Mouse (Mus musculus) liver, embryonic 12.5 days (tissue): ENCODE results near the gene Eif4g3. TPM values are rescaled to one million over a fixed set of nuclear protein-coding genes. Genes with fewer than 3 reads are reported as not detected.
A peak's percentile ranks its signal among the peaks of the same experiment; 100 is the strongest.
"Not testable (repeated sequence)": the region's sequence is repeated elsewhere in the genome, so short reads cannot be mapped to it uniquely, and the experiment has no call there.

Source experiments
- ATAC-seq: fragments of 200-750 bp; cut with Nextera tagmentation; 2 replicates; pipeline ENCODE4 v1.8.0; 2017; ENCODE audit warnings: moderate number of reproducible peaks, mild to moderate bottlenecking, moderate library complexity
- H3K27ac ChIP-seq: fragments of 300-500 bp; sonication (generic); 2 replicates; pipeline ENCODE4 v1.5.1; 2016; ENCODE audit warnings: mild to moderate bottlenecking
- H3K27me3 ChIP-seq: fragments of 300-500 bp; sonication (generic); replicated peaks from 2 replicates; pipeline ENCODE4 v1.6.1; 2016; ENCODE audit warnings: mild to moderate bottlenecking, moderate library complexity
- H3K36me3 ChIP-seq: fragments of 300-500 bp; sonication (generic); 2 replicates; pipeline ENCODE4 v1.6.1; 2016; ENCODE audit warnings: mild to moderate bottlenecking, moderate library complexity
- H3K4me1 ChIP-seq: fragments of 300-500 bp; sonication (generic); 2 replicates; pipeline ENCODE4 v1.6.1; 2016
- H3K4me2 ChIP-seq: fragments of 300-500 bp; sonication (generic); 2 replicates; pipeline ENCODE4 v1.6.1; 2016; ENCODE audit warnings: mild to moderate bottlenecking, moderate library complexity
- H3K4me3 ChIP-seq: fragments of 300-500 bp; sonication (generic); 2 replicates; pipeline ENCODE4 v1.5.1; 2016; ENCODE audit warnings: mild to moderate bottlenecking, moderate library complexity
- H3K9ac ChIP-seq: fragments of 300-500 bp; sonication (generic); 2 replicates; pipeline ENCODE4 v1.6.1; 2016; ENCODE audit warnings: mild to moderate bottlenecking, moderate library complexity
- H3K9me3 ChIP-seq: fragments of 300-500 bp; sonication (generic); replicated peaks from 2 replicates; pipeline ENCODE4 v1.6.1; 2016; ENCODE audit warnings: mild to moderate bottlenecking, moderate library complexity
- WGBS: fragments of 180-500 bp; shearing (Covaris S2); methylation state at CpG from one replicate; pipeline ENCODE4 v1.1.7; 2016; ENCODE audit not compliant: insufficient replicate concordance; 5-methylcytosine and 5-hydroxymethylcytosine counted together
- polyA plus RNA-seq: library from polyadenylated mRNA; unstranded; fragments of >200 nt; fragmentation: Nextera tagmentation; extraction: Ambion mirVana; gene quantifications from 2 replicates; pipeline ENCODE4 v1.2.1, GENCODE M21; 2016

Eif4g3 gene
- polyA plus RNA-seq, 1 experiment from 2014 or later: 15.2 TPM

DNA sequence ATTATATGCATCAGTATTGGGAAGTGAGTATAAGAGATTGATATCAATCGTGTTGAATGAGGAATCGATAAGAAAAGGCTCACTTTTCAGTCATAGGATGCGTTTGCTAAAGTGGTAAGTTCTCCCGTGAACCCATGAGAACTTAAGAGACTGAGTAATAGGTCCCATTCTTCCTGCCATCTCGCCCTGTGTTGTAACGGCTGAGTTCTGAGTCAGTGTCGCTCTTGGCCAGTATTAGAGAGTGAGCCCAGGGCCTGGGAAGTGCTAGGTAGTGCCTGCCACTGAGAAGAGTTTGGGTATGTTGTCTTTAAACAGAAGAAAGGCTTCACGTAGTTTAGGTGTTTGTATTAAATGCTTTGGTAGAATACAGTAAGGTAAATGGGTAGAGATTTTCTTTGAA lies 53.5 kb downstream of the Eif4g3 start:
- peaks cover 9% of the 10 kb centered on the region; the same call in 1 of the 2 replicates for H3K4me1 ChIP-seq
- H3K4me2 ChIP-seq: no peak overlapping the region
- no peak for ATAC-seq
- peaks cover 9% of the 10 kb centered on the region; the same call in 1 of the 2 replicates for H3K9me3 ChIP-seq
- no peak overlapping the region for H3K27ac ChIP-seq
- WGBS: 85% methylated on average over 8 of the region's 8 CpGs
- no peak overlapping the region for H3K9ac ChIP-seq
- no peak overlapping the region for H3K4me3 ChIP-seq
- peaks cover 66% of the 10 kb centered on the region for H3K36me3 ChIP-seq
- no peaks in the 10 kb centered on the region for H3K27me3 ChIP-seq

- Histone ChIP-seq H3K4me1 (peaks cover 9% of the 10 kb centered on the region; the same call in 1 of the 2 replicates), H3K9ac (no peak overlapping the region), H3K27ac (no peak overlapping the region), H3K27me3 (no peaks in the 10 kb centered on the region), H3K4me3 (no peak overlapping the region), H3K4me2 (no peak overlapping the region), H3K9me3 (peaks cover 9% of the 10 kb centered on the region; the same call in 1 of the 2 replicates), H3K36me3 (peaks cover 76% of the 10 kb centered on the region)
- ATAC-seq: no peak
- 73% methylated on average over 6 of the region's 6 CpGs for WGBS
Observed at GRCm38 (mm10) chr4:138049547-138049946, 56.7 kb downstream of the Eif4g3 start.

- Histone ChIP-seq H3K4me2 (no peak overlapping the region), H3K36me3 (peaks cover 70% of the 10 kb centered on the region), H3K4me3 (no peak overlapping the region), H3K9me3 (no peaks in the 10 kb centered on the region), H3K9ac (no peak overlapping the region), H3K27me3 (no peaks in the 10 kb centered on the region), H3K4me1 (peaks cover 9% of the 10 kb centered on the region; the same call in 1 of the 2 replicates), H3K27ac (no peak overlapping the region)
- WGBS: 88% methylated on average over 9 of the region's 9 CpGs
- no peak for ATAC-seq
Observed at GRCm38 (mm10) chr4:138051488-138051887, 58.7 kb downstream of the Eif4g3 start.

GRCm38 (mm10) chr4:138056658-138057057 lies 63.8 kb downstream of the Eif4g3 start:
- Histone ChIP-seq H3K36me3 (peaks cover 66% of the 10 kb centered on the region), H3K27ac (no peak overlapping the region), H3K4me2 (no peak overlapping the region), H3K9ac (no peak overlapping the region), H3K9me3 (no peaks in the 10 kb centered on the region), H3K4me3 (no peak overlapping the region), H3K4me1 (no peaks in the 10 kb centered on the region), H3K27me3 (no peaks in the 10 kb centered on the region)
- no peak for ATAC-seq
- WGBS: 72% methylated on average over 5 of the region's 5 CpGs

- not testable (repeated sequence) for H3K27ac ChIP-seq, H3K4me2 ChIP-seq, H3K27me3 ChIP-seq, H3K9ac ChIP-seq, H3K9me3 ChIP-seq, H3K4me3 ChIP-seq, H3K4me1 ChIP-seq, ATAC-seq
- peaks cover 66% of the 10 kb centered on the region for H3K36me3 ChIP-seq
- WGBS: 92% methylated on average over 22 of the region's 22 CpGs
Observed at GRCm38 (mm10) chr4:138057196-138057754, 64.5 kb downstream of the Eif4g3 start.

DNA sequence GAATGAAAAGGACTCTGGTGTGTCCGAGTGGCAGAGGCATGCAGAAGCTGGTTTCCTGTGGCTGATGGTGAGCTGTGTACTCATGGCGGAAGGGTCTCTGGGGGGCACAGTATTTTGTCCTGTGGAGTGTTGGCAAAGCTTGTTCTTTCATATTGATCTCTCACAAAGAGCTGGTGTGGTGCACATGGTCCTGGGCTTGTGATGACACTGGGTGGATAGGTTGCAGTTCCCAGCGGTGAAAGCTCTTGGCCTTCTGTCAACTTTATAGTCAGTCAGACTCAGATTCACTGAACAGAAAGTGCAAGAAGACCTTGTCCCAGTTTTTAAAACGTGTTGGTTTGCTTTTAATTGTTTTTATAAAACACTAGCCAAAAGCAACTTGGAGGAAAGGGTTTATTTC lies 68.3 kb downstream of the Eif4g3 start:
- H3K36me3 ChIP-seq: peaks cover 52% of the 10 kb centered on the region
- H3K27ac ChIP-seq: no peak overlapping the region

DNA sequence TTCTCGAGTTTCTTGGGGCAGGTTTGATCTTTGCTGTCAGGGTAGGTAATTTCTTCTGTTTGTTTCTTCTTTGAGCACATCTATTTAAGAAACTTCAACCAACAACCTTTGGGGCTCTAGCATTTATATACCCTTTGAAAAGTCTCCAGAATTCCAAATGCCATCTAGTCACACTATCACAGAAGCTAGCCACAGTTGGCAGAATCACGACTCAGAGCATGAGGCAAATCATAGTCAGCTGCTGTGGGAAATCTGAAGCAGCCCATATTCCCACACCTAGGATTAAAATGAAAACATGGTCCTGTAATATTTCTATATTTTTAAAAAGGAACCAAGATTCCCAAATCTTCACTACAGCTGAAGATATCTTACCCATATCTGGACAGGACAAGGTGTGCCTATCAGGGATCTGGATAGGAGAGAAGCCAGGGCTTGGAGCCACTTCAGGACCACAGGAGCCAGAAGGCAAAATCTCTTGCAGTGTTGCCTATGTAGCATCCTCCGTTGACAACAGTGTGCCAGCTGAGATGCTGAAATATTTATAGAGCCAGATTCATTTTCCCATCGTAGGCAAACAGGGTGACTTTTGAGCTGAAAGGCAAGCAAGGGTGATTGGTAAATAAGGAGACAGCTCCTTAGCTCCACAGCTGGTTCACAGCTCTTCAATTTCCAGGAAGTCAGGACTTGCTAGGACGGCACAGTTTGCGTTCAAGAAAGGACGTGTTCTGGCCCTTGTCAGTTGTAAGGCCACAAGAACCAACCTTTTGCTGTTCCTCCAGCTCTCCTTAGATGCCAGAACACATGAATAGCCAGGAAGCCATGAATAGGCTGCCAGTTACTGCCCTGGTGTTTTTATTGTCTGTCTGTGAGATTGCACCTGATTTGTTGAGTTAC lies 70.8 kb downstream of the Eif4g3 start:
- Histone ChIP-seq H3K4me3 (no peak overlapping the region), H3K9ac (no peak overlapping the region), H3K27ac (no peak overlapping the region), H3K27me3 (no peaks in the 10 kb centered on the region), H3K4me1 (peaks cover 24% of the 10 kb centered on the region), H3K9me3 (no peaks in the 10 kb centered on the region), H3K4me2 (no peak overlapping the region), H3K36me3 (peaks cover 52% of the 10 kb centered on the region)
- 79% methylated on average over 7 of the region's 7 CpGs for WGBS
- no peak for ATAC-seq

More for the DNA sequence above, 68.3 kb downstream of the Eif4g3 start:
- no peaks in the 10 kb centered on the region for H3K27me3 ChIP-seq
- peaks cover 16% of the 10 kb centered on the region for H3K4me1 ChIP-seq
- 78% methylated on average over 4 of the region's 4 CpGs for WGBS
- no peak overlapping the region for H3K4me2 ChIP-seq
- no peak overlapping the region for H3K9ac ChIP-seq
- H3K9me3 ChIP-seq: no peaks in the 10 kb centered on the region
- H3K4me3 ChIP-seq: no peak overlapping the region
- ATAC-seq: no peak

DNA sequence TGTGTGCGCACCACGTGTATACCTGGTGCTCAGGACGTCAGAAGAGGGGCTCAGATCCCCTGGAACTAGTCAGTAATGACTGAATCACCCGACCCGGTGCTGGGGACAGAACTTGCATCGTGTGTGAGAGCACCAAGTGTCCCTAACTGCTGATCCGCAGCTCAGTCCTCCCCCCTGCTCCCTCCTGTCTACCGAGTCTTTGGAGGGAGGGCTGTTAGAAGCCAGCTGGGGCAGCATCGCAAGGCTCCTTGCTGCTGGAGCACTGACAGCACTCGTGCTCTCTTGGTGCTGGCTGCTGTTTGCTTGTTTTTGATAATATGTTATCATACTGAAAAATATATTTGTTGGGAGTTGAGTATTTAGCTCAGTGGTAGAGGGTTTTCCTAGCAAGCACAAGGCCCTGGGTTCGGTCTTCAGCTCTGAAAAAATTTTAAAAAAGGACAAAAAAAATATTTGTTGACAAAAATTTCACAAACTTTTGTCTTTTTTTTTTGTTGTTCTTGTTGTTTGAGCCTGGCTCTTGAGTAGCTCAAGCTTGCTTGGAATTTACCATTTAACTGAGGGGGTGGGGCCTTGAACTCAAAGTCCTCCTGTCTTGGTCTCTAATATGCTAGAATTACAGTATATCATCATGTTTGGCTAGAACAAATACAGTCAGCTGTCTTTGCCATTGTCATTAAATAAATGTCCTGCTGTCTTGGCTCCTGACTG lies 72.2 kb downstream of the Eif4g3 start:
- H3K9ac ChIP-seq: no peak overlapping the region
- peaks cover 61% of the 10 kb centered on the region for H3K36me3 ChIP-seq
- no peak overlapping the region for H3K4me3 ChIP-seq
- peak; percentile 71; the same call in 1 of the 2 replicates for ATAC-seq
- H3K27me3 ChIP-seq: no peaks in the 10 kb centered on the region
- no peaks in the 10 kb centered on the region for H3K9me3 ChIP-seq
- peak overlapping the region; percentile 64 for H3K27ac ChIP-seq
- H3K4me2 ChIP-seq: no peak overlapping the region
- H3K4me1 ChIP-seq: peaks cover 24% of the 10 kb centered on the region
- WGBS: 72% methylated on average over 11 of the region's 11 CpGs

DNA sequence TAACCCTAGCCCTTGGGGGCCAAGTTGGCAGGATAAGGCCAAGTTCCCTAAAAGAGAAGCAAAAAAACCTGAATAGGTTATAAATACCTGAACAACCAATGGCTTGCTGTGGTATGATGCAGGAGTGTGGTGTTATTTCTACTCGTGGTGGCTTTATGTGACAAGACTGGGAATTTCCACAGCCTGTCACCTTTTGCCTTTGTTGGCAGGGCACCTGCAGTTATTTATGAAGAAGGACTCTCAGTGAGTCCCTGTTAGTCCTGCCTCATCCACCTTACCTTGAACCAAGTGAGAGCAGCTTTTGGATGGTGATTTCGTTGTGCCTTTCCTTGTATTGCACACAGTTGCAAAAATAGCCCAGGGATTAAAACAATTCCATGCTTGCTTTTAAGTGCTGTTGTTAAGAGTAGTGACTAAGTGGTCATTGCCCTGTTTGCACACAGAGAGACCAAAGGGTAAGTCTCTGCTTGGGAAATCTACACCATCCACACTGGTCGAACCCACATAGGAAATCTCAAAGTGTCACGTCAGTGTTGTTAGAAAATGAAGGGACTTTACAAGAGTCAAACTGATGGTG lies 72.9 kb downstream of the Eif4g3 start:
- H3K36me3 ChIP-seq: peaks cover 67% of the 10 kb centered on the region
- no peaks in the 10 kb centered on the region for H3K27me3 ChIP-seq
- H3K9ac ChIP-seq: no peak overlapping the region
- peaks cover 24% of the 10 kb centered on the region for H3K4me1 ChIP-seq
- WGBS: 71% methylated on average over 4 of the region's 4 CpGs
- ATAC-seq: no peak
- H3K27ac ChIP-seq: 0 out of 2 replicates have a peak overlapping the region, but pooled peaks have one; percentile 28
- H3K4me2 ChIP-seq: no peak overlapping the region
- H3K9me3 ChIP-seq: no peaks in the 10 kb centered on the region
- H3K4me3 ChIP-seq: no peak overlapping the region

GRCm38 (mm10) chr4:138066421-138066820 lies 73.6 kb downstream of the Eif4g3 start:
- H3K4me2 ChIP-seq: no peak overlapping the region
- WGBS: 85% methylated on average over 7 of the region's 7 CpGs
- no peak overlapping the region for H3K9ac ChIP-seq
- H3K36me3 ChIP-seq: peaks cover 67% of the 10 kb centered on the region
- H3K9me3 ChIP-seq: no peaks in the 10 kb centered on the region
- peaks cover 24% of the 10 kb centered on the region for H3K4me1 ChIP-seq
- no peak overlapping the region for H3K4me3 ChIP-seq
- ATAC-seq: no peak
- no peak overlapping the region for H3K27ac ChIP-seq
- H3K27me3 ChIP-seq: no peaks in the 10 kb centered on the region

DNA sequence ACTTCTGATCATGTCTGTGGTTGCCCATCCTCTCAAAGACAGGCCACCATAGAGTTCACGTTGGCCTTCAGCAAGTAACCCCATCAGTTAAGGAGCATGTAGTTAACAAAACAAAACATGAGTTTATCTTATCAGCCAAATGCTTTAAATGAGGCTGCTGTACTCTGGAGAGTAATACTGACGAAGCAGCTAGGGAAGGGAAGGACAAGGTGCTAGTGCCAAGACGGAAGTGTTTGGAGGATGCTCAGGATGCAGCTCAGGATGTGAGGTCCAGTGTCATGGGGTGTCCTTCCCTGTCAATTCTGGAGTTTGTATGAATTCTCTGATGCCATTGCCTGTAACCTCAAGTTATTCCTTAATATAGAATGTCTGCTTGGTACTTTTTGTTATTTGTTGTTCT lies 75.0 kb downstream of the Eif4g3 start:
- Histone ChIP-seq H3K9me3 (no peaks in the 10 kb centered on the region), H3K27me3 (no peaks in the 10 kb centered on the region), H3K9ac (no peak overlapping the region), H3K4me1 (peaks cover 24% of the 10 kb centered on the region), H3K36me3 (peaks cover 60% of the 10 kb centered on the region), H3K27ac (no peak overlapping the region), H3K4me3 (no peak overlapping the region), H3K4me2 (no peak overlapping the region)
- no peak for ATAC-seq
- 44% methylated on average over 3 of the region's 3 CpGs for WGBS
